Mouse (Mus musculus) heart, adult 2 months (tissue): ENCODE data around the gene Lrrc8a.

Experiments used
- CTCF ChIP-seq: fragments of 200-600 bp; IDR thresholded peaks from 2 replicates; pipeline ENCODE4 v1.8.1; 2022; ENCODE audit warnings: antibody characterized with exemption, mild to moderate bottlenecking, moderate library complexity
- EP300 ChIP-seq: fragments of 200-500 bp; IDR thresholded peaks from 2 replicates; pipeline ENCODE4 v1.6.1; 2011; ENCODE audit warnings: low read depth, low read length, control low read depth; ENCODE audit not compliant: insufficient read depth

DNA sequence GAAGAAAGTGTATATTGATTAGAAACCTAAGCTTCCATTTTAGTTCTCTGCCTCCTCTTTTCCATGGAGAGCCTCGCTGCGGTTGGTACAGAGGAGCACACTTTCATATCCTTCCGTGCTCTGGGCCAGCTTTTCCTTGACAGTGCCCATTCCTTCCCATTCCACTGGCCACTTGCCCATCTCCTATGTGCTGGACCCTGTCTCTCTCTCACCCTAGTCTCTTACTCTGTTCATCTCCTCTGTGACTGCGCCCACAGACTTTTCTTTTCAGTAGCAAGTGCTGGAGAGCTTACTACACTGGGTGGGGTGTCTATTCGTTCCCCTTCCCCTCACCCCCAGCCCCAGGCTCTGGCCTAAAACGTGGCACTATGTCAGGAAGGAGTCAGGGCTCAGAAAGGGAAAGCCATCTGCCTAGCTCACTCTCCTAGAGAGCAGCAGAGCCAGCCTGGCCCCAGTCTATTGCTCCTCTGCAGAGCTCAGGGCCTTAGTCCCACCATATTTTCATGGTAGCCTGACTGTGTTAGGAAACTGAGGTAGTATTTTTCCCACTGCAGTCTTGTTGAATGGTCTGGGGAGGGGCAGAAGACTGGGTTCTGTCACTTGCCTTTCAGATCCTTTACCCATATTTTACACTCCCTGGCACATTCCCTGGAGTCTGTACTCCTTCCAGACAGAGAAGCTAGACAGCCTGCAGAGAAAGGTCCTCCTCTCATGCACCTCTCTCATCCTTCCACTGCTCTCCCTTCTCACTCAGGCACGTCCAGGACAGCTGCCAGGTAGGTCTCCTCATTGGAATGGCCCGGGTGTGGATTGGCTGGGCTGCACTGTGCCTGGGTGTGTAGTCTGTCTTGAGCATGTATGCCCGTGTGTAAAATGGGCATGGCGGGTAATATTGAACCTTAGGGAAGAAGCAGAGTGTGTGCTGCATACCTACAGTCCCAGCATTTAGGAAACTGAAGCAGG, 12.9 kb downstream of the Lrrc8a start:
- TF ChIP-seq CTCF (no peak), EP300 (no peak)
